Mouse (Mus musculus): ENCODE results near the gene Bmp8b. TPM values are rescaled to one million over a fixed set of nuclear protein-coding genes. Genes with fewer than 3 reads are reported as not detected.
A peak's percentile ranks its signal among the peaks of the same experiment; 100 is the strongest.

The Bmp8b gene
- not detected in 2 replicates for polyA plus RNA-seq (2011; ENCODE audit: insufficient read depth, insufficient read length, low replicate concordance, missing spikeins)

- Histone ChIP-seq H3K4me1 (ENCODE audit: control insufficient read depth, insufficient read depth, low read length) (no peaks in the 10 kb centered on the region), H3K4me3 (replicated peaks; ENCODE audit: control insufficient read depth, low read depth, low read length) (no peak within 1 kb of the TSS), H3K27ac (ENCODE audit: control insufficient read depth, insufficient read depth, low read depth, low read length, poor library complexity) (no peak within 1 kb of the TSS; the same call in 1 of the 2 replicates)
- TF ChIP-seq CTCF (IDR thresholded peaks at IDR 0.05; ENCODE audit: control insufficient read depth, insufficient read depth, low read length) (no peak), POLR2A (IDR thresholded peaks at IDR 0.05; ENCODE audit: borderline replicate concordance, control insufficient read depth, low read depth, low read length) (no peak)
- WGBS = 12% methylated on average over 75 of the region's 75 CpGs
Observed at GRCm38 (mm10) chr4:123104651-123105450, at the start of gene Bmp8b. Gene Bmp8b, plus strand, starts transcription at chr4:123105165.

GRCm38 (mm10) chr4:123056560-123057109 lies 48.3 kb upstream of the Bmp8b start:
- no peak overlapping the region for H3K27ac ChIP-seq (ENCODE audit: control insufficient read depth, insufficient read depth, low read depth, low read length, poor library complexity)
- WGBS = 84% methylated on average over 3 of the region's 3 CpGs
- TF ChIP-seq POLR2A (IDR thresholded peaks at IDR 0.05; ENCODE audit: borderline replicate concordance, control insufficient read depth, low read depth, low read length) (no peak), CTCF (IDR thresholded peaks at IDR 0.05; ENCODE audit: control insufficient read depth, insufficient read depth, low read length) (no peak)
- H3K4me3 ChIP-seq (replicated peaks; ENCODE audit: control insufficient read depth, low read depth, low read length) = no peak overlapping the region
- H3K4me1 ChIP-seq (ENCODE audit: control insufficient read depth, insufficient read depth, low read length) = no peaks in the 10 kb centered on the region

- Histone ChIP-seq H3K27ac (ENCODE audit: control insufficient read depth, insufficient read depth, low read depth, low read length, poor library complexity) (no peak overlapping the region), H3K4me3 (replicated peaks; ENCODE audit: control insufficient read depth, low read depth, low read length) (no peak overlapping the region), H3K4me1 (ENCODE audit: control insufficient read depth, insufficient read depth, low read length) (no peaks in the 10 kb centered on the region)
- no peak for TF ChIP-seq CTCF (IDR thresholded peaks at IDR 0.05; ENCODE audit: control insufficient read depth, insufficient read depth, low read length)
- TF ChIP-seq POLR2A (IDR thresholded peaks at IDR 0.05; ENCODE audit: borderline replicate concordance, control insufficient read depth, low read depth, low read length) = no peak
- WGBS = 46% methylated on average over 1 of the region's 1 CpGs
Observed at GRCm38 (mm10) chr4:123057957-123058356, 47.0 kb upstream of the Bmp8b start.

GRCm38 (mm10) chr4:123061744-123062143 lies 43.2 kb upstream of the Bmp8b start:
- H3K4me1 ChIP-seq (ENCODE audit: control insufficient read depth, insufficient read depth, low read length) = no peaks in the 10 kb centered on the region
- no peak overlapping the region for H3K4me3 ChIP-seq (replicated peaks; ENCODE audit: control insufficient read depth, low read depth, low read length)
- H3K27ac ChIP-seq (ENCODE audit: control insufficient read depth, insufficient read depth, low read depth, low read length, poor library complexity) = no peak overlapping the region
- 70% methylated on average over 5 of the region's 5 CpGs for WGBS
- TF ChIP-seq POLR2A (IDR thresholded peaks at IDR 0.05; ENCODE audit: borderline replicate concordance, control insufficient read depth, low read depth, low read length) = no peak

GRCm38 (mm10) chr4:123068646-123069045 lies 36.3 kb upstream of the Bmp8b start:
- H3K27ac ChIP-seq (ENCODE audit: control insufficient read depth, insufficient read depth, low read depth, low read length, poor library complexity) = no peak overlapping the region
- no peaks in the 10 kb centered on the region for H3K4me1 ChIP-seq (ENCODE audit: control insufficient read depth, insufficient read depth, low read length)
- H3K4me3 ChIP-seq (replicated peaks; ENCODE audit: control insufficient read depth, low read depth, low read length) = no peak overlapping the region
- TF ChIP-seq POLR2A (IDR thresholded peaks at IDR 0.05; ENCODE audit: borderline replicate concordance, control insufficient read depth, low read depth, low read length) (no peak), CTCF (IDR thresholded peaks at IDR 0.05; ENCODE audit: control insufficient read depth, insufficient read depth, low read length) (no peak)
- WGBS = 45% methylated on average over 6 of the region's 6 CpGs

GRCm38 (mm10) chr4:123071266-123071966 lies 33.5 kb upstream of the Bmp8b start:
- H3K4me1 ChIP-seq (ENCODE audit: control insufficient read depth, insufficient read depth, low read length) = no peaks in the 10 kb centered on the region
- H3K27ac ChIP-seq (ENCODE audit: control insufficient read depth, insufficient read depth, low read depth, low read length, poor library complexity) = no peak overlapping the region
- 11% methylated on average over 13 of the region's 13 CpGs for WGBS
- no peak overlapping the region for H3K4me3 ChIP-seq (replicated peaks; ENCODE audit: control insufficient read depth, low read depth, low read length)
- peak; percentile 53 for TF ChIP-seq CTCF (IDR thresholded peaks at IDR 0.05; ENCODE audit: control insufficient read depth, insufficient read depth, low read length)
- TF ChIP-seq POLR2A (IDR thresholded peaks at IDR 0.05; ENCODE audit: borderline replicate concordance, control insufficient read depth, low read depth, low read length) = no peak

GRCm38 (mm10) chr4:123076928-123077327 lies 28.0 kb upstream of the Bmp8b start:
- 85% methylated on average over 8 of the region's 8 CpGs for WGBS
- no peak overlapping the region for H3K27ac ChIP-seq (ENCODE audit: control insufficient read depth, insufficient read depth, low read depth, low read length, poor library complexity)
- TF ChIP-seq CTCF (IDR thresholded peaks at IDR 0.05; ENCODE audit: control insufficient read depth, insufficient read depth, low read length) = no peak
- no peak for TF ChIP-seq POLR2A (IDR thresholded peaks at IDR 0.05; ENCODE audit: borderline replicate concordance, control insufficient read depth, low read depth, low read length)
- no peak overlapping the region for H3K4me3 ChIP-seq (replicated peaks; ENCODE audit: control insufficient read depth, low read depth, low read length)
- no peaks in the 10 kb centered on the region for H3K4me1 ChIP-seq (ENCODE audit: control insufficient read depth, insufficient read depth, low read length)

GRCm38 (mm10) chr4:123078231-123078630 lies 26.7 kb upstream of the Bmp8b start:
- no peaks in the 10 kb centered on the region for H3K4me1 ChIP-seq (ENCODE audit: control insufficient read depth, insufficient read depth, low read length)
- WGBS = 62% methylated on average over 4 of the region's 4 CpGs
- no peak overlapping the region for H3K27ac ChIP-seq (ENCODE audit: control insufficient read depth, insufficient read depth, low read depth, low read length, poor library complexity)
- no peak for TF ChIP-seq POLR2A (IDR thresholded peaks at IDR 0.05; ENCODE audit: borderline replicate concordance, control insufficient read depth, low read depth, low read length)
- TF ChIP-seq CTCF (IDR thresholded peaks at IDR 0.05; ENCODE audit: control insufficient read depth, insufficient read depth, low read length) = no peak
- no peak overlapping the region for H3K4me3 ChIP-seq (replicated peaks; ENCODE audit: control insufficient read depth, low read depth, low read length)
